Mouse (Mus musculus) liver, embryonic 16.5 days (tissue): Measurements from ENCODE around the gene Saysd1. TPM values are rescaled to one million over a fixed set of nuclear protein-coding genes. Genes with fewer than 3 reads are reported as not detected.

Experiments
- ATAC-seq: fragments of 200-750 bp; cut with Nextera tagmentation; 2 replicates; pipeline ENCODE4 v1.8.0; 2017; ENCODE audit warnings: low read depth, mild to moderate bottlenecking, moderate number of reproducible peaks, moderate library complexity
- H3K27ac ChIP-seq: fragments of 300-500 bp; sonication (generic); 2 replicates; pipeline ENCODE4 v1.5.1; 2014; ENCODE audit warnings: mild to moderate bottlenecking, low read length
- H3K27me3 ChIP-seq: fragments of 300-500 bp; sonication (generic); 2 replicates; pipeline ENCODE4 v1.6.1; 2014; ENCODE audit warnings: low read depth, low read length, mixed read lengths; ENCODE audit not compliant: control insufficient read depth, insufficient read depth
- H3K36me3 ChIP-seq: fragments of 300-500 bp; sonication (generic); 2 replicates; pipeline ENCODE4 v1.6.1; 2014; ENCODE audit warnings: mild to moderate bottlenecking; ENCODE audit not compliant: control insufficient read depth, insufficient read depth
- H3K4me1 ChIP-seq: fragments of 300-500 bp; sonication (generic); 2 replicates; pipeline ENCODE4 v1.6.1; 2014; ENCODE audit warnings: low read depth, low read length, mixed read lengths; ENCODE audit not compliant: control insufficient read depth
- H3K4me2 ChIP-seq: fragments of 300-500 bp; sonication (generic); 2 replicates; pipeline ENCODE4 v1.6.1; 2014; ENCODE audit warnings: low read depth, low read length, mixed read lengths
- H3K4me3 ChIP-seq: fragments of 300-500 bp; sonication (generic); 2 replicates; pipeline ENCODE4 v1.5.1; 2014; ENCODE audit warnings: low read depth, mild to moderate bottlenecking, low read length
- H3K9ac ChIP-seq: fragments of 300-500 bp; sonication (generic); 2 replicates; pipeline ENCODE4 v1.6.1; 2014; ENCODE audit warnings: low read depth, low read length
- H3K9me3 ChIP-seq: fragments of 300-500 bp; sonication (generic); replicated peaks from 2 replicates; pipeline ENCODE4 v1.6.1; 2016; ENCODE audit warnings: low read length; ENCODE audit not compliant: control insufficient read depth
- WGBS: fragments of 180-500 bp; shearing (Covaris S2); extraction: QIAGEN DNeasy Blood & Tissue Kit; methylation state at CpG from one replicate; pipeline ENCODE4 v1.1.7; 2014; ENCODE audit not compliant: insufficient replicate concordance; 5-methylcytosine and 5-hydroxymethylcytosine counted together
- polyA plus RNA-seq: library from polyadenylated mRNA; unstranded; fragments of >200 nt; fragmentation: Nextera tagmentation; extraction: Ambion mirVana; gene quantifications from 2 replicates; pipeline ENCODE4 v1.2.1, GENCODE M21; 2015

Gene Saysd1
- polyA plus RNA-seq, 1 experiment from 2014 or later, result 4.0 TPM

DNA sequence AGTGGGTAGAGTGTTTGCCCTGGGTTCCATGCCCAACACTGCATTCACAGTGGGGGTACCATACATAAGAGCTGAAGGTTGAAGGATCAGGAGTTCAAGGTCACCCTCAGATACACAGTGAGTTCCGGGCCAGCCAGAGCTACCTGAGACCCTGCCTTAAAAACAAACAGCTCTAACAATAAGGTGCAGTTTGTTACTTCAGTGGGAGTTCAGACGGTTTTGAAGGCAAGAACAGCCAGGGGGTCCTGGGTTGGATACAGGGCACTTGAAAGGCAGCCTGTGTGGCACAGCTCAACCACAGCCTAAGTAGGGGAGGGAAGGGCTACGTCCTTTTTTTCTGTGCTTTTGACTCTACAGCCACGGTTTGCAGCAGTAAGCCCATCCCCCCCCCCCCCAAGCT, 40.3 kb upstream of the Saysd1 start:
- Histone ChIP-seq H3K4me1 (peaks cover 35% of the 10 kb centered on the region), H3K4me3 (no peak overlapping the region), H3K9ac (no peak overlapping the region), H3K9me3 (no peaks in the 10 kb centered on the region), H3K27ac (no peak overlapping the region), H3K36me3 (no peaks in the 10 kb centered on the region), H3K27me3 (no peaks in the 10 kb centered on the region), H3K4me2 (peak overlapping the region; percentile 19; the same call in 1 of the 2 replicates)
- no peak for ATAC-seq
- WGBS, result 18% methylated on average over 4 of the region's 4 CpGs

DNA sequence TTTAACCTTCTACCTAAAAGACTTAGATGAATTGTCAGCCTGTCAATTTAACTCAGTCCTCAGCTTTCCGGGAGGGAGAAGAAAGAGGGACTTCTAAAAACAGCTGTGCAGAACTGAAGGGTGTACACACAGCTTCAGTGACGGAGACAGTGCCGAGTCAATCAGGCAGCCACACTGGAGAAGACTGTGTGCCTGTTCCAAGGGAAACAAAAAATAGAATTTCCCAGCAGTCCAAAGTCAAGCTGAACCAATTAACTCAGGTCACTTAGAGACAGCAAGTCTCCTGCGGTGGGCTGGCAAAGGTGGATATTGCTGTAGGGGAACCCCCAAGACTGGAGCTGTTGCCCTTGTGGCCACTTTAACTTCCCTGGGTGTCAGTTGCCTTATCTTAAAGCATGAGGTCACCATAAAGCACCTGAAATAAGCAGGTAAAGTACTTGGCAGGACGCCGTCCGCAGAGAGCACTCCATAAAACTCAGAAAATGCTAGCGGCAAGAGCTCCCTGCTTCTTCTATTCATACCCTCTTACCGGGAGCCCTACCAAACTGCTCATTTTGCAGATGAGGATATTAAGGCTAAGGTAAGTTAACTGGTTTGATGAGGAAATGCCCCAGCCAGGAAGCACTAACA, 39.3 kb upstream of the Saysd1 start:
- no peak overlapping the region for H3K9ac ChIP-seq
- H3K4me1 ChIP-seq, result peaks cover 45% of the 10 kb centered on the region
- H3K36me3 ChIP-seq, result no peaks in the 10 kb centered on the region
- no peaks in the 10 kb centered on the region for H3K9me3 ChIP-seq
- no peak overlapping the region for H3K4me2 ChIP-seq
- no peak for ATAC-seq
- no peaks in the 10 kb centered on the region for H3K27me3 ChIP-seq
- no peak overlapping the region for H3K27ac ChIP-seq
- no peak overlapping the region for H3K4me3 ChIP-seq
- 78% methylated on average over 9 of the region's 9 CpGs for WGBS

DNA sequence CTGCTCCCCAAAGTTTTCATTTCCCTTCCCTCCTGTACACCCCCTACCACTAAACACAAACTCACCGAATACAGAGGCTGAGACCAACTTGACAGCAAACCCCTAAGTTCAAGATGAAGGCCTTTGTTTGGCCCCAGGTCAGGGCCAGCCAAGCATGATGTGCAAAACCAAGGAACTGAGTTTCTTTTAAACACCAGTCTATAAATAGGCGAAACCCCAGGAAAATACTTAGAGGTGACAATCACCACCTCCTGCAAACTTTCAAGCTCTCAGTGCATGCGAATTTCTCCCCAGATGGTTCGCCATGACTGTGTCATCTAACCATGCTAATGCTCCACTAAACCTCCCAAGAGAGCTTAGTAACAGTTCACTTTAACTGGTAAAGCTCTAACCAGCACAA, 37.4 kb upstream of the Saysd1 start:
- H3K4me3 ChIP-seq, result no peak overlapping the region
- H3K9ac ChIP-seq, result no peak overlapping the region
- WGBS, result 67% methylated on average over 4 of the region's 4 CpGs
- no peak overlapping the region for H3K4me2 ChIP-seq
- no peak for ATAC-seq
- no peaks in the 10 kb centered on the region for H3K36me3 ChIP-seq
- H3K4me1 ChIP-seq, result peaks cover 40% of the 10 kb centered on the region
- H3K27ac ChIP-seq, result no peak overlapping the region
- no peaks in the 10 kb centered on the region for H3K9me3 ChIP-seq
- no peaks in the 10 kb centered on the region for H3K27me3 ChIP-seq

DNA sequence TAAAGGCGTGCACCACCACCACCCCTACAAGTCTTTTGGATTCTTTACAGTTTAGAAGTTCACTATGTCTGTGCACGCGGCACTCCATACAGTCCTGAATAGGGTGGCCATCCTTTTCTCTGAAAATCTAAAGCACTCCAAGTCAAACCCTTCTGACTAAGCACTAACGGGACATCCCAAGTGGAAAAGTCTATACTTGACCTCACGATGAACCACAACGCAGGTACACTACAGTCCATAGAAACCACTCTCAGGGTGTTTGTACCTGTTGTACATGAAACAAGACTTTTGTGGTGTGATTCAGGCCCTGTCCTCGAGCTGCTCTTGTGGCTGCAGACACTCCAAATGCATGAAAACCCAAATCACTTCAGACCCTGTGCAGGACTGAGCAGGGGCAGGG, 36.8 kb upstream of the Saysd1 start:
- no peak overlapping the region for H3K9ac ChIP-seq
- no peaks in the 10 kb centered on the region for H3K36me3 ChIP-seq
- no peaks in the 10 kb centered on the region for H3K9me3 ChIP-seq
- H3K27me3 ChIP-seq, result no peaks in the 10 kb centered on the region
- peaks cover 35% of the 10 kb centered on the region for H3K4me1 ChIP-seq
- WGBS, result 82% methylated on average over 7 of the region's 7 CpGs
- ATAC-seq, result no peak
- no peak overlapping the region for H3K27ac ChIP-seq
- H3K4me2 ChIP-seq, result no peak overlapping the region
- no peak overlapping the region for H3K4me3 ChIP-seq

DNA sequence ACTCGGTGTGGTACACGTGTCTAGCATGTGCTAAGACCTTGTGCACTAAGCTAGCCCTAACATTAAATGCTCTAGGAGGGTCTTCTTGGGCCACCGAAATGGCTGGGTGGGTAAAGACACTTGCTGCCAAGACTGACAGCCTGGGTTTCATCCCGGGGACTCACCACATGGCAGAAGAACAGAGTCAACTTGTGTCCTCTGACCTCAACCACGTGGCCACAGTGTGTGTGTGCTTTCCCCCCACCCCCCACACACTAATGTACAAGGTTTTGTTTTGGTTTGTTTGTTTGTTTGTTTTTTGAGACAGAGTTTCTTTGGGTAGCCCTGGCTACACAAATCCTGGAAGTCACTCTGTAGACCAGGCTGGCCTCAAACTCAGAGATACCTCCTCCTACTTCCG, 36.4 kb upstream of the Saysd1 start:
- no peak for ATAC-seq
- H3K4me1 ChIP-seq, result peaks cover 33% of the 10 kb centered on the region
- 65% methylated on average over 6 of the region's 6 CpGs for whole genome bisulfite sequencing

DNA sequence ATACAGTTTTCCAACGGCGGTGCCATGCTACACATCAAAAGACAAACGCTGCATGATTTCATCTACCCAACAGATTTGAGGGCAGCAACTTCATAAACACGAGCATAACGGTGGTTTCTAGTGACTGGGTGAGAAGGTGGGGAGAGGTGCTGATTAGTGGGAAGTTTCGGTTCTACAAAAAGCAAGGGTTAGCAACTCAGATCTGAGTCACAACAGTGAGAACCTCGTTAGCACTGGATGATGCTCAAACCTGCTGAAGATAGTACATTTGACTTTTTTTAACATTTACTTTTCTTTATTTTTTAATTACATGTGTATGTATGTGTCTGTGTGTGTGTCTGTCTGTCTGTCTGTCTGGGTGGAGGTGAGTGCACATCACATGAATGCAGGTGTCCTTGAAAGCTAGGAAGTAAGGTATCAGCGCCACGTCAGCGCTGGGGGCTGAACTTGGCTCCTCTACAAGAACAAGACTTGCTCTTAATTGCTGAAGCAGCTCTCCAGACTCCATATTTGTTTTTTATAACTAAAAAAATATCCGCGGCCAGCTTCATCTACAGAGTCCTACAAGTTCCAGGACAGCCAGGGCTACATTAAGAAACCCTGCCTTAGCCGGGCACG, 35.6 kb upstream of the Saysd1 start:
- H3K4me2 ChIP-seq, result no peak overlapping the region
- H3K27ac ChIP-seq, result no peak overlapping the region
- no peak for ATAC-seq
- H3K9me3 ChIP-seq, result no peaks in the 10 kb centered on the region
- no peaks in the 10 kb centered on the region for H3K27me3 ChIP-seq
- WGBS, result 59% methylated on average over 14 of the region's 14 CpGs
- H3K4me3 ChIP-seq, result no peak overlapping the region
- H3K9ac ChIP-seq, result no peak overlapping the region
- no peaks in the 10 kb centered on the region for H3K36me3 ChIP-seq
- H3K4me1 ChIP-seq, result peaks cover 28% of the 10 kb centered on the region

More for the DNA sequence above, 36.4 kb upstream of the Saysd1 start:
- Histone ChIP-seq H3K9ac (no peak overlapping the region), H3K4me3 (no peak overlapping the region), H3K27ac (no peak overlapping the region), H3K9me3 (no peaks in the 10 kb centered on the region), H3K27me3 (no peaks in the 10 kb centered on the region), H3K36me3 (no peaks in the 10 kb centered on the region), H3K4me2 (no peak overlapping the region)

DNA sequence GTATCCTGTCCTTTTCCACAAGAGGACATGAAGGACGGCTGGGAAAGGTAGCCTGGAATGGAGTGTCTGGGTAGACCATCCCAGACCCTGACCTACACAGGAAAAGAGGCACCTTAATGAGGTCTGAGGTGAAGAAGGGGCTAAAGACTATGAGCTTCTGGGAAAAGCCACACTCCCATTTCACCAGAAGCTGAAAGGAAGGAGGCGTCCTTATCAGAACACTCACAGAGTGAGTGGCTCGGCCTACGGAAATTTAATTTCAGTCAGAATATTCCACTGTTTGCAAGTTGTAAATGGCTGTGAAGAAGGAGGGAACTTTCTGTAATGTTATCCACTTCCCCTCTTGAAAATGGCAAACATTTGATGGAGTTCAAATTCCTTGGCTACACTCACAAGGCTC, 34.6 kb upstream of the Saysd1 start:
- no peaks in the 10 kb centered on the region for H3K36me3 ChIP-seq
- ATAC-seq, result no peak
- no peak overlapping the region for H3K4me3 ChIP-seq
- H3K4me2 ChIP-seq, result peak overlapping the region; percentile 6; the same call in 1 of the 2 replicates
- no peaks in the 10 kb centered on the region for H3K27me3 ChIP-seq
- no peak overlapping the region for H3K27ac ChIP-seq
- H3K9me3 ChIP-seq, result no peaks in the 10 kb centered on the region
- H3K4me1 ChIP-seq, result peaks cover 18% of the 10 kb centered on the region
- H3K9ac ChIP-seq, result no peak overlapping the region
- WGBS, result 19% methylated on average over 4 of the region's 4 CpGs

DNA sequence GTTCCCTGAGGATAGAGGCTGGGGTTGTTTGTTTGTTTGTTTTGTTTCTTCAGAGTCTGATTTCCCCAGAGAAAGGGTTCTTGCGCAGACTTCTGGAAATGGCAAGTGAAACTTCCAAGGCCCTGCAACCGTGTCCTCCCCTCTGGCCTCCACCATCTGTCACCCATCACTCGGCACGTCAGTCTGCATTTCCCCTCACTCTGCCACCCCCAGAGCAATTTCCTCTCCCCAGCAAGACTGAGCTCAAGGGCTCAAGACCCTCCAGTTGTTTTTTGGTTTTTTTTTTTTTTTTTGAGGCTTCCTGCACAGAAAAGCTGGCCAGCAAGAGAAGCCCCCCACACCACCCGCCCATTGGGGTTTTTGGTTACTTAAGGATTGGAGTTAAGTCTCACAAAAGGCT, 34.2 kb upstream of the Saysd1 start:
- H3K36me3 ChIP-seq, result no peaks in the 10 kb centered on the region
- no peak overlapping the region for H3K9ac ChIP-seq
- H3K9me3 ChIP-seq, result no peaks in the 10 kb centered on the region
- H3K4me1 ChIP-seq, result peaks cover 15% of the 10 kb centered on the region
- no peak for ATAC-seq
- 32% methylated on average over 5 of the region's 5 CpGs for WGBS
- no peaks in the 10 kb centered on the region for H3K27me3 ChIP-seq
- H3K4me3 ChIP-seq, result no peak overlapping the region
- H3K27ac ChIP-seq, result no peak overlapping the region
- H3K4me2 ChIP-seq, result no peak overlapping the region

DNA sequence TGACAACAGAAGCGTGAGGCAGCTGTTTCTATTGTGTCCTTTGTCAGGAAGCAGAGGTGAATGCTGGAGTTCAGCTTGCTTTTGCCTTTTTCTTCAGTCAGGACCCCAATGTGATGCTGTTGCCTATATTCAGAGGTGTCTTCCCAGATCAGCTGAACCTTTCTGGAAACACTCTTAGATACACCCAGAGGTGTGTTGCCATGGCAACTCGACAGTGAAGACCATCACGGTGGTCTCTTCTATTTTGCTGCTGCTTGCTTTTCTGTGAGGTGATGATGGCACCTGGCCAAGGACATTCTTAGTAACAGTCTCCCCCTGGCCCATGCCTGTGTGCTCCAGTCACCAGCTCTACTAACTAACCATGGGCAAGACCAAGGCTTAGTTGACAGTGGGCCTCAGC, 33.5 kb upstream of the Saysd1 start:
- ATAC-seq, result no peak
- Histone ChIP-seq H3K4me1 (peaks cover 21% of the 10 kb centered on the region), H3K9ac (no peak overlapping the region), H3K4me3 (no peak overlapping the region), H3K27me3 (no peaks in the 10 kb centered on the region), H3K36me3 (no peaks in the 10 kb centered on the region), H3K4me2 (no peak overlapping the region), H3K9me3 (no peaks in the 10 kb centered on the region), H3K27ac (no peak overlapping the region)
- WGBS, result 66% methylated on average over 3 of the region's 3 CpGs
